Mouse (Mus musculus) heart, postnatal 10 days (tissue): ENCODE data around the gene Gde1. TPM values are rescaled to one million over a fixed set of nuclear protein-coding genes. Genes with fewer than 3 reads are reported as not detected.

Experiments
- DNase-seq, 2 experiments: peaks; one replicate each; pipeline ENCODE4 v3.0.0; 2021
- intact Hi-C: fragments of 180-260 bp; cut with DNase I; formaldehyde crosslinking; loops from one replicate; pipeline ENCODE4 v1.15.1; 2025
- total RNA-seq, 2 experiments: library from RNA; stranded (reverse); gene quantifications; 2 replicates each; pipeline ENCODE4 v1.2.3; 2021

The Gde1 gene
- total RNA-seq, 2 experiments from 2014 or later: 30.0 to 38.2 TPM

DNA sequence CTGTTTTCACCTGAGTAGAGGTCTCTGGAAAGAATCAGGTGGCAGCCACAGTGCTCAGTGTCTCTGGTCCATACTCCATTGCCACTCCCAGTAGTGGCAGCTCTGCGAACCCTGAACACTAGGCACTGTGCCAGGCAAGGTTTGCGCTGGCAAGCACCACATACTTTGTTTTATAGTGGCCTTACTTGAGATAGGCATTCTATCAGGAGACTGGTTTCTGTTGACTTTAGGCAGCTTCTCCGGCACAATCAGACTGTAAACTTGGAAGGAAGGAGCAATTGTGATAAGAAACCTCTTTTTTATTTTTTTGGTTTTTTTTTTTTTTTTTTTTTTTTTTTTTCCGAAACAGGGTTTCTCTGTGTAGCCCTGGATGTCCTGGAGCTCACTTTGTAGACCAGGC, 2.4 kb upstream of the Gde1 start:
- DNase-seq: no peak
- intact Hi-C loops: no loop called here

DNA sequence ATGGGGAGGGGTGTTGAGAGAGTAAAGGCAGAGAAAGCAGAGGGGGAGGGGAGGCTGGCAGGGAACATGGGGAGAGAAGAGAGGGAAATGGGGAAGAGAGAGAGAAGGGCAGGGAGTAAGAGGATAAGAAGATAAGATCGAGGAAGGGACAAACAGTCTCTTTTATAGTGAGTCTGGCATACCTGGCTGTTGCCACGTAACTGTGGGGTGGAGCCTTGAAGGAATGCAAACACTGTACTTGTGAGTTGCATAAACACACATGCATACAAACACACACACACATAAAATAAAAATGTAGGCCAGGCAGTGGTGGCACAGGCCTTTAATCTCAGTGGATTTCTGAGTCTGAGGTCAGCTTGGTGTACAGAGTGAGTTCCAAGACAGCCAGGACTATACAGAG, 1.6 kb upstream of the Gde1 start:
- no peak for DNase-seq
- intact Hi-C loops: no loop called here

DNA sequence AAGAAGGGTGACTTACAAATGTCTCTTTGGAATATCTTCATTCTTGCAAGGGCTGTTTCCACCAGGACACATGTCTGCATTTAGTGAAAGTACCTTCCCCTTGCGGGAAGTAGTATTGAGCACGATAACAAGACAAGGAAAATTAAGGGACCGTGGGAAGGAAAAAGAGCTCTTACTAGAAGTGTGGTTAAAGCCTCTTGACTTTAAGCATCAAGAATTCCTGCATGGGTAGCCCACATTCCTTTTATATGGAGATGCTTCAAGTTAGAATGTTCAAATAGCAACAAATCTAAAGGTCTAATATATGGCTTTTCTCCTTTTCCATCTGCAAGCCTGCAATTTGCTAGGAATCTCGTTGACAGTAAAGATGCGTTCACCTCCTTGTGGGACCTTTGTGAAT, 910 bp upstream of the Gde1 start:
- intact Hi-C loops: no loop called here

DNA sequence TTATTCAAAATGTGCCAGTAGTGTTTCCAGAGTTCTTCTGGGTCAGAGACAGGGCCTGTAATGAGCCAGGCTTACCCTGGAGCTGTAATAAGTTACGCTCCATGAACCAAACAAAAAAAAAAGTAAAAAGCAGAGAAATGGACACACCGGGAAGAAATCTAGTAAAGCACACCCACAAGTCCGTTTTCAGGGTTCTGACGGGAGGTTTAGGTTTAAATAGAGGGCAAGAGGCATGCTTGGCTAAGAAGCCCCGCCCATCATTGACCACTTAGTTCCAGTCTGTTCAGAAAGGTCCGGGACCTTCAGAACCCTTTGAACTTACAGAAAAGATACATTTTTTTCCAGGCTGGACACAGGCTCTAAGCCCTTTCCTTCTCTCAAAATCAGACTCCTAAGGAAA, 473 bp upstream of the Gde1 start:
- intact Hi-C loops: no loop called here
- DNase-seq: no peak

More for the DNA sequence above, 910 bp upstream of the Gde1 start:
- DNase-seq: no peak

DNA sequence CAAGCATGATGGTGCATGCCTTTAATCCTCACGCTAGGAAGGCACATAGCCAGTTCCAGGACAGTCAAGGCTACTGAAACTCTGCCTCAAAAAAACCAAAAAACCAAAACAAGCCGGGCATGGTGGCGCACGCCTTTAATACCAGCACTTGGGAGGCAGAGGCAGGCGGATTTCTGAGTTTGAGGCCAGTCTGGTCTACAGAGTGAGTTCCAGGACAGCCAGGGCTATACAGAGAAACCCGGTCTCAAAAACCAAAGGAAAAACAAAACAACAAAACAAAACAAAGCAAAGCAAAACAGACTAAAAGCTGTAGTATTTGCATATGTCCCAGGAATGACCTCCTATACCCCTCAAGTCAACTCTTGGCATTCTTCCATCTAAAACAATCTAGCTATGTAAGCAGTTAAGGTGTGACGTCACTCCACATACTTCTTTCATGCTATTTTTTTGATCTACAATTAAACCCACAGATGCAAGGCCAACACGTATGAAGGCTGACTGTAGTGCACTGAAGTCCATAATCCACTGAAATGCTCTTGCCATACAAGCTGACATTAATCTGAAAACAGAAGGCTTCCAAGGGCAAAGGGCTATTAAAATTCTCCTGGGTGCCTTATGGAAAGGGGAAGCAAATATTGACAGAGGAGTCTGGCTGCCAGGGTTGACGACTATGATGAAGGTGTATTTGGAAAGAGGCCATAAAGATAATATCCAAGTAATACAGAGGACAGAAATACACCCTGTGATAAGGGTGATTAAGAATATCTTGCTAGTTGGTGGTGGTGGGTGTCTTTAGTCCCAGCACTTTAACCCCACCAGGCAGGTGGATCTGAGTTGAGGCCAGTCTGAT, 1.4 kb downstream of the Gde1 start:
- no peak for DNase-seq
- intact Hi-C loops: no loop called here

DNA sequence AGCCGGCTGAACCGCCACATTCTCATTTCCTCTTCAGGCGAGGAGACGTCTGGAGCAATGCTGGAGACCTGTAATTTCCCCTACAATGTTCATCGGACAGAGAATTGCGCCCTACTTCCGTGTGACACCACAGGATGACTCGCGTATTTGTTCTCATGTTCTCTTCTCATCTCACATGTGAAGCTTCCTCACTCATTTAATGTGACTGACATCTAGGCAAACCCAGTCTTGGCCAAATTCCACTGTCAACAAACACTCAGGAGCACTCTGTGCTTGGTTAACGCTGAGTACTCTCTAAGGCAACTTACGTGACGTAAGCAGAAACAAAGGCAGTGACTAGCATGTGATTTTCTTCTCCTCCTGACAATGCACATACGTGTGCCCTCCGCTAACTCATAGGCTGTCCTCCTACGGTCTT, 2.4 kb downstream of the Gde1 start:
- no peak for DNase-seq
- intact Hi-C loops: no loop called here

DNA sequence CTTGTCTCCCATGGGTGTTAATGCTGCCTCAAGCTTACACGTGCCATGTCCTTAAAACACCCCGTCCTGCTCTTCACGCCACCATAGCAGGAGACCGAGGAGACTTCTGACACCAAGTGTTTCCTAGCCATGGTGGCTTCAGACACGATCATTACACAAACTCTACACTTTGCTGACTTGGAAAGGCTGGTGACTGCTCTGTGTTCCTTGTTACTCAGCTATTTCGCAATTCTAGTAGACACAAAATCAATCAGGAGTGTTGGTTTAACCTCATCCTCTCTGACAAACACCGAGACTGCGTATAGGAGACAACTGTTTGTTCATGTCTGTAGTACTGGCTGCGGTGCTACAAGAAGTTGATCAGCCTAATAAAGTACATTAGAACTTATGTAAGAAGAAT, 6.7 kb downstream of the Gde1 start:
- DNase-seq: no peak
- intact Hi-C loops: no loop called here

DNA sequence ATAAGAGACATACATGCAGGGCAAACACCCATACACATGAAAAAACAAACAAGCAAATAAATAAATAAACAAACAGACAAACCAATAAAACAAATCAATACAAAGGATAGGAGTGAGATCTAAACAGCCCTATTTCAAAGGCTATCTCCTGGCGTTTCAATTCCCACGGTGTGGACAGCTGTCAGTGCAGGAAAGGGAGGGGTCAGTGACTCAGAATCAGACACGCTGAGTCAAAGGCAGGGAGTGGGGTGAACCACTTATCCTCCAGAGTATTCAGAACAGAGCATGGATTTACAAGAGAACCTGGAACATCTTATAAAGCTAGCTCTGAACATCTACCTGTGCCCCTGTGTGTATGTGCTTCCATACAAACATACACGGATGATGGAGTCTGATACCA, 8.4 kb downstream of the Gde1 start:
- DNase-seq: no peak
- intact Hi-C loops: no loop called here

DNA sequence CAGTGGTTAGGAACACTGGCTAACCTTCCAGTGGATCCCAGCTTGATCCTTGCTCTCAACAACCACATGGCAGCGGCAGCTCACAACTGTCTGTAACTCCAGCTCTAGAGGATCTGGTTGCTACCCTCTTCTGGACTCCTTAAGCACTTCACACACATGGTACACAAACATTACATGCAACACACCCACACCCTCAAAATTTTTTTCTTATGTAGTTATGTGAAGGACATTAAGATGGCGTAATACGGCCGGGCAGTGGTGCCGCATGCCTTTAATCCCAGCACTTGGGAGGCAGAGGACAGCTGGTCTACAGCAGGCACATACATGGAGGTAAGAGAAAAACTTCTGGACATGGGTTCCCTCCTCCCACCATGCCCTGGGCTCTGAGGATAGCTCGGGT, 9.4 kb downstream of the Gde1 start:
- intact Hi-C loops: no loop called here
- no peak for DNase-seq

DNA sequence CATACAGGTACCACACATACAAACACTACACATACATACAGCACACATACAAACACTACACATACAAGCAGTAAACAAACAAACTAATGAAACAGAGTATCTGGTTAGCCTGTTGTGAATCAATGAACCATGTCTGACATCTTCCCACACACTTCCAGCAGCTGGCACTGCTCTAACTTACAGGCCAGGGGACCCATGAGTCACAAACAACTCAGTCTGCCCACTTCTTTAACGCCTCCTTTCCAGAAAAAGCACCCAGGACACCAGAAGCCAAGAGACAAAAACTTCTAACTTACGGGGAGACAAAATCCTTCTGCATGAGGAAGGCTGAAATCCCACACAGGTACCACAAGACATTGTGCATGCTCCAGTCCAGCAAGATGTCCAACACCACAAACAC, 14.3 kb downstream of the Gde1 start:
- no peak for DNase-seq
- intact Hi-C loops: no loop called here

DNA sequence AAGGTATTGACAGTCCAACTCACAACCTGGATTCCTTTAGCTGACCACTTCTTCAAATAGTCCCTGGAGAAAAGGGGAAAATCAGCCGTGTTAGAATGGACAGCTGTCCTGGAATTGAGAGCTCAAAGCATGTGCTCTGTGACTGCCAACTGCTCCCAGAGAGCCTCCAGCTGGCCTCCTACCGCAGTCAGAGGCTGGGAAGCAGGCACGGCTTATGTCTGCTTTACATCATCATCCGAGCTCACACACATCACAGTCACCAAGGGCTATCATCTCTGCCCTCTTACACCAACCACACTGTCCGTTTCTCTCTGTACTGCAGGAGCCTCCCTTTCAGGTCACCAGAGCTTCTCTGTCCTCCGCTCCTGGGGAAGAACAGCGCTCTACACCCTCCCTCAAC, 16.5 kb downstream of the Gde1 start:
- intact Hi-C loops: loop anchor here (1.0 to 5.0 kb wide), 3 partner anchors 94 to 382 kb away; partner anchors contain the start of gene Syt17

DNA sequence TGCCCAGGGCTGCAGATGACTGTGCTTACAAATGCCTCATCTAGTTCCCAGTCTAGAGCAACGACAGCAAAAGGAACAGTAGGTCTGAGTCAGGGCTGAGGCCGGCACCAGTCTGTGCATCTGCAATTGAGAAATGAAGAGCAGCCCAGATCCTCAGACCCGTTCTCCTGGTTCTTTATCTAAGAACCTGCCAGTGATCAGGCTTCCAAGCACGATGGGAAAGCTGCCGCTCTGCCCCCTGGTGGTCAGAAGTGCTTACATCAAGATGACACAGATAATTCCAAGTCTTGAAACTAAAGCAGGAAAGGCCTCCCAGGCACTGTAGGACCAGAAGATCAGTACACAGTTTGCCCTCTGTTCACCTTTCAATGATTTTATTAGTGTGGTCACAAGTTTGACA, 17.4 kb downstream of the Gde1 start:
- intact Hi-C loops: loop anchor here (5.0 kb wide), 1 partner anchor 381 kb away; no protein-coding TSS in a partner anchor
- peak; percentile 67 to 84 for DNase-seq

More for the DNA sequence above, 16.5 kb downstream of the Gde1 start:
- DNase-seq: no peak

DNA sequence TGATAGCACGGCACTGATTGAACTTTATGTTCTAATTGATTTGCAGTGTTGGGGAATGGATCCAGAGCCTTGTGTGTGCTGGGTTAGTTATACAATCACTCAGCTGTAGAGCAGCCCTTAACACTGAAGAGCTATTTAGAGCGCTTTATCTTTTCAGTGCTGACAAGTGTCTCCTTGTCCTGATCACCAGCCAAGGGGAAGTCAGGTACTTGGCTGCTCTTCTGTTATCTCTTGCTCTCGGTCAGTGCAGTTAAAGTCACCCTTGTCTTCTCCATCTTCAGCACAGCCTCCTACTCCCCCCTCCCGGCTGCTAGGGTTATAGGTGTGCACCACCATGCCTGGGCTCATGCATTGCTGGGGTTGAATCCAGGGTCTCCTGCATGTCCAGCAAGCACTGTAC, 28.8 kb downstream of the Gde1 start:
- peak; percentile 25 to 55 for DNase-seq
- intact Hi-C loops: no loop called here

DNA sequence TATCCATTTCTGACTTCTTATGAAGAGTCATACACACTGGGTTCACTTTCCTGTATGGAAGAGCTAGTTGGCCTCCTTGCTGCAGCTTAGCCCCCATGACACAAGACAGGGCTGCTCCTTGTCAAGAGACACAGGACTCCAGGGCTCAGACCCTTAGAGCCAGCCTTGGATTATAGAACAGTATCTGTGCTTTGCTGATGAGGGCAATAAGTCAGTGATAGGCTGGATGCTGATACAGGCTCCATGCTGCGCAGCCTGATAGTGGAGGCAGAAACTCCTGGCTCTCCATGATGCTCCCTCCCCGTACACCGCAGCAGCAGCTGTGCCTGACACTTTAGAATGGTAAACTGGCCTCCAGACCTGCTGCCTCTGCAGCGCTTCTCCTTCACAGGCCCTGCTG, 35.4 kb downstream of the Gde1 start:
- intact Hi-C loops: no loop called here
- DNase-seq: no peak

DNA sequence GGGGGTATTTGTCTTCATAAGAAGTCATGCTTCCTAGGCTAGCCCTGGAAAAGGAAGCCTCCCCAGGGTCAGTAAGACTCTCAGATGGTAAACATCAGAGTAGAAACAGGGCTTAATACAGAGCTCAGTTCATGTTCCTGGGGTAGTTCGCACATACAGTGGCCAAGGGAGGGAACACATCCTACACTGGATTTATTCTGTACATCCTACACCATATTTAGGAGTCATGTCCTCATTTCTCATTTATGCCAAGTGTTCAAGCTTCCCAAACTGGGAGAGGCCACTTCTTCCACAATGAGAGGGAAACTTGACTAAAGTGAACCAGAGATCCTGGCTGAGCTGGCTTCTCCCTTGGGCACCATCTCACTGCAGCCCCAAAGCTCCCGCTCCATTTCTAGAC, 37.8 kb downstream of the Gde1 start:
- no peak for DNase-seq
- intact Hi-C loops: no loop called here

DNA sequence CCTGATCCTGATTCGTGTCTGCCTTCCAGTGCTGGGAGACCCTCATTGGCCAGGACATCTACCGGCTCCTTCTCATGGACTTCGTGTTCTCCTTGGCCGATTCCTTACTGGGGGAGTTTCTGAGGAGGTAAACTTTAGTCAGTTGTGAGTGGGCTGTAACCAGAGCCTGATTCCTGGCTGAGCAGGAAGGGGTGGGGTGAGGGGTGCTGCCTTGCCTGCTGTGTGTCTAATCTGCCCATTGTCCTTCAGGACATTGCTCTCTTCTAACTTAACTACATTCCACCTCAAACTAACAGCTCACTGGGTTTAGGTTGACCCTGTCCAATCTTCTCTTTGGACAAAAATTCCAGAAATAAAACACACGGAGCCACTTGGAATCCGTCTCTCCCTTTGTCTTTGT, 48.8 kb downstream of the Gde1 start:
- DNase-seq: no peak
- intact Hi-C loops: no loop called here

DNA sequence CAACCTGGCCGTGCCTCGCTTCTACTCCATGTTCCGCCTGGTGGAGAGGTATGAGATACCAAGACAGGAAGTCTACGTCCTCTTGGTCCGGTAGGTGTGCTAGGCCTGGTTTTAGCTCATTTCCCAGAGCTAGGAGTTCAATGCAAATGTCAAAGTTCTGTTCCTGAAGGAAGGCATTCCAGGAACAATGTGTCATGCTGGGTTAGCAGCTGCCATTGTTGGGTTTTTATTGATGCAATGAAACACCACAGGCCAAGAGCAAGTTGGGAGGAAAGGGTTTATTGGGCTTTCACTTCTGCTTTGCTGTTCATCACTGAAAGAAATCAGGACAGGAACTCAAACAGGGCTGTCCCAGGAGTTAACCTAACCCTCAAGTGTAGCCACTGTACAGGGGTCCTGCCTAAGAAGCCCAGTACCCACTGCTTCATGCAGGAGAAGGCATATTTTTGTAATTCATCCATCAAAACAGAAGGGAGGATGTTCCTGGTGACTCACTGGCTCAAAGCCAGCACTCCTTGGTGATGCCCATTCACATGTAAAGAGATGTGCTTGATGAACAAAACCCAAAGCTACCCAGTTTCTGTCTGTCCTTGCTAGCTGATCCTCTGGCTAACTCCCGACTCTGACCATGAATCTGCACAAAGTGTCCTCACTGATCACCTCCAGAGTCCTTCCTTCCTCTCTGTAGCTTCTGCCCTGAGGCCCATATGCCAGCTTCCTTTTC, 52.8 kb downstream of the Gde1 start:
- intact Hi-C loops: no loop called here
- no peak for DNase-seq

DNA sequence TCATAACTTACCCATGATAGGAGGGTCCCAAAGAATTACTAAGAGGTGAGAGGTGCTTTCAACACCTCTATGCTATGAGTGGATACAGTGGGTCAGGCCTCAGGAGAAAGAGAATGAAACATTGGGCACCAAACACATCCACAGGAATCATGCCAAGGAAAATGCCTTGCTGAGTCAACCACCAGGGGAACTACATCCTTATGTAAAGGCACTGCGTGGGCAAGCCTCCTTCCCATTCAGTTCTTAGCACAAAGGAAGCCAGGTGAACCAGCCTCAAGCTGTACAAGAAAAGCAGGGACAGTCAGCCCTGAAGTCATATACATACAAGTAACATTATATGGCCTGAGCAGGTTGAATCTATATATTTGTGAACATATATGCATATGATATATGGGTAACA, 54.7 kb downstream of the Gde1 start:
- intact Hi-C loops: no loop called here
- DNase-seq: no peak

DNA sequence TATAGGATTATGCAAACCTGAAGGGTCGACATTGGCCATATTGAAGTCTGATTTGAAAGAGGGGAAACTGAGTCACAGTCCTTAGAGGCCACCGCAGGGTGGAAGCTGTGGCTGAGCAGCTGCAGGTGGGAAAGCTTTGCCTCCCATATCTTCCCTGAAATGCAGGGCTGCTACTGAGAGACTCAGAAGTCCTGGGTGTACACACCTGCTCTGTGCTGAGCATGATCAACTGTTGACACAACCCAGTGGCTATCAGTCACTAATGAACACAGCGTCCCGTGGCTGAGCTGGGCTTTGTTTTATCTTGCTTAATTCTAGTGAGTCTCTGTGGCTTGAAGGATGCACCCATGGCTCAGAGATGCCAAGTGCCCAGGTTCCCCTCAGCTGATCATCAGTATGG, 55.5 kb downstream of the Gde1 start:
- DNase-seq: no peak
- intact Hi-C loops: no loop called here

DNA sequence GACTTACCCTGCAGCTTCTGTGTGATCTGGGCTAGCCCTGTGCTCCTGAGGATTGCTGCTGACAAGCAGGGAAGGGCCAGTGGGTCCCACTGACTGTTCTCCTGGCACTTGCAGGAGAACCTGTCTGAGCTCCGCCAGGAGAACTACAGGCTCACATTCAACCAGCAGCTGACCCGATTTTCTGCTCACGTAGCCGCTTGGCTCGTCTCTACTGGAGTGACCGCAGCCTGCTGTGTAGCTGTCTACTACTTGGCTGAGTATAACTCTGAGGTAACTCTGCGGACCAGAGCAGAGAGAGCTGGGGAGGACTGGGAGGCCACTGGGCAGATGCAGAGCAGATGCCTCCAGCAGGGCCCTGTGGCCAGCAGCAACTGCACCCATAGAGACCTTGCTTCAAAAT, 56.2 kb downstream of the Gde1 start:
- intact Hi-C loops: no loop called here
- peak; percentile 1 to 14 for DNase-seq

DNA sequence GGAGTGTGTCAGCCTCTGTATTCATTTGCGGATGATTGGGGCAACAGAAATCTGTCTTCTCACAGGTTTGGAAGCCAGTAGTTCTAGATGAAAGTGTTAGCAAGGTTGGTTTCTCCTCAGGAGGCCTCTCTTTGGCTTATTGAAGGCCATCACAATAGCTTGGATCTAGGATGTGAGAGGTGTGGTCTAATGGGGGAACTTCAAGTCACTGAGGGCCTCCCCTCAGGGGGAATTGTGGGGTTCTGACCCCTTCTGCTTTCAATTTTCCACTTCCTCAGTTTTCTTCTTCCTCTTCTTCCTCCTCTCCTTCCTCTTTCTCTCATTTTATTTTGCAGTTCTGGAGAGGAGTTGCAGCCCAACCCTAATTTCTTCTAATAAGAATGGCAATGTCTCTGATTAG, 59.3 kb downstream of the Gde1 start:
- no peak for DNase-seq
- intact Hi-C loops: no loop called here
